Mouse (Mus musculus): ENCODE results near the gene Eif3g. TPM values are rescaled to one million over a fixed set of nuclear protein-coding genes. Genes with fewer than 3 reads are reported as not detected.

Eif3g gene
- total RNA-seq (2023): 177 TPM

DNA sequence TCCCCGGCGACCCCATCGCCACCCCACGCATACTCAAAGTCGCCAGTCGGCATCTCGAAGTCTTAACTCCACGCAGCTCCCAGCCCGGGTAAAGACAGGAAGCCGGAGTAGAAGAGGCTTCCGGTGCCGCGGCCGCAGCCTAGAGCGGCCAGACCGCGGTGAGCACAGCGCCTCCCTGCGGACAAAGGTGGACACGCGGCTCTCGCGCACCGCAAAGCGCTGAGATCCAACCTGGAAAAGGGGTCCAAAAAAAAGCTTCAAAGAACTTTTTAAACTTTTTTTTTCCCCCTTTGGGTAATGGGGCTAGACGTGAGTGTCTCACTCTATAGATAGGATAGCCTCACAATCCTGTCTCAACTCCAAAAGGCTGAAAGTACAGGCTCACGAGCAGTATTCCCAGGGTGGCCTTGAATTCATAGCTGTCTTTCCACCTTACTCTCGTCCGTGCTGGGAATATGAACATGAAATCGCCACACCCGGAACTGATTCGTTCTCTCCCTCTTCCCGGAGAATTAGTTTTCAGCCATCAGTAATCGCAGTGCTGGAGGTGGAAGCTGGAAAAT is at the start of gene Eif3g:
Gene Eif3g, minus strand, starts transcription at position 113 of the 563 bp plus-strand sequence.

DNA sequence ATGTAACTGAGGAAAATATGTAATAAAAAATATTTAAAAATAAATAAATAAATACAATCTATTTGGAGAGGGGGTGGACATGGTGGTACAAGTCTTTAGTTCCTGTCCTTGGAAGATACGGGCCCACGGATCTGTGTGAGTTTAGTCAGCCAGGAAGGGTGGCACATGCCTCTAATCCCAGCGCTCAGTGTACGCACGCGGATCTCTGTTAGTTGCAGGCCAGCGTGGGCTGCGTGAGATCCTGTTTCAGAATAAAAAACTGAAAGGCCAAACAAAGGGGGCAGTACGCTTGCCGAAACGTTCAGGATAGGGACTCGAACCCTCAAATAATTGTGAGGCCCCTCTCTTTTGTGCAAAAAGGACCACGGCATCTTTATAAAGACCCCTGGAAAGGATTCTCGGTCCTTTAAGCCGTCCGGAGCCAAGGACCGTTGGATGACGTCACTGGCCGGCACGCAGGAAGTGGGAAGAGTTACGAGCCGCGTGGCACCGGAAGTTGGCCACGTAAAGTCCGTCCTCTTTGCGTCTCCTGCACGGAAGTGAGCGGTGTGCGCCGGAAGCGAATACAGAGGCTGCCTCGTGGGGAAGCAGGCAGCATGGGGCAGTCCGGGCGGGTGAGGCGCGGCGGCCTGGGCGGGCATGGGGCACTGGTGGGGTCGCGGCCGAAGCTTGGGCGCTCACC is 10.6 kb downstream of the Eif3g start, which contains the start of gene Ppan:
Gene Ppan, plus strand, starts transcription at position 472 of the 682 bp plus-strand sequence.

DNA sequence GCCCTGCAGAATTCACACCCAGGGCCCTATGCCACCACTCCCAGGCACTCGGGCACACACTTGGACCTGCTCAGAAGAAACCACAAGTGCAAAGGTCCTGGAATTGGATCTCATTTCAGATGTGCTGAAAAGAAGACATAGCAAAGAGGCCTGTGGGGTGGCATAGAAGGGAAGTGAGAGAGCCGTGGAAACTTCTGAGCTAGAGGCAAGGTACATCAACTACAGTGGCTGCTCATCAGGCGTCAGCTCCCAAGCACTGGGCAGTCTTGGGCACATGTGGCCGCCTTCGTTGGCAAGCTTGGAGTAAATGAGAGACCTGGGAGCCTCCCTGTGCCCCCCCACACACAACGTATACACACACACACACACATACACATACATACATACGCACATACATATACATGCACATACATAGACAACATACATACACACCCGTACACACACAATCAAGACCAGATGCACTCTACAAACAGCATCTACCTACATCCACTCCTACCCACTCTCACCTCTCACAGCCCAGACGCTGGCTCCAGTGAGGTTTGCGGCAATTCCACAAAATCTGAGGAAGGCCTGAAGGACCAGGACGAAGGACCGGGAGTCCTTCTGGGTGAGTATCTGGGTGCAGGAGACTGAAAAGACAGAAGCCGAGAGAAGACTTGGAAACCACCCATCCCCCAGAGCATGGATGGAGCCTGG is 19.2 kb downstream of the Eif3g start, which contains the start of gene Angptl6:
Gene Angptl6, minus strand, starts transcription at position 631 of the 696 bp plus-strand sequence.

DNA sequence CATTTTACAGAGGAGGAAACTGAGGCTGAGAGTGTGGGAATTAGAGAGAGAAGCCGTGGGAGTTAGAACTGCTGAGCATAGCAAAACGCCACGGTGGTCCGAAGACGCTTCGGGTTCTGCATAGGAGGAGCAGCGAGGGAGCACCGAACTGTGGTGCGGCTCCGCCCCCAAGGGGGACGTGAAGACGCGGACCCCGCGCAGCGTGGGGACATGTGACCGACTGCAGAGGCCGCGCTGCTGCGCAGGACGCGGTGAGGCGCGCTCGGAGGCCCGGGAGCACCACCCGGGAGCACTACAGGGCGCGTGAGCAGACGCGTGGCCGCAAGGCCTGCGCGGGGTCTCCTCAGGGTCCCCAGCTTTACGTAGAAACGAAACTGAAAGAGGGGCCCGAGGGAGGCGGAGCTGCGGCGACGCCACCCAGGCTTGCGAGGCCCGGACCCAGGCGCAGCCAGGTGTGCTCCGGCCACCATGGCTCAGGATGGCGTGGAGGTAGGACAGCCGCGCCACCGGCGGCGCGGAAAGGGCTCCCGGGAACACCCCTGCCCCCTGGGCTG is 29.9 kb downstream of the Eif3g start, which contains the start of gene A230050P20Rik:
Gene A230050P20Rik, plus strand, starts transcription at position 195 of the 554 bp plus-strand sequence.

Other genes with a start within 250 kb of the Eif3g start
- gene Pin1, start 246.5 kb downstream of the Eif3g start, total RNA-seq (2023): 19.6 TPM
- gene Olfm2, start 152.3 kb downstream of the Eif3g start, total RNA-seq (2023): not detected
- 0.15 TPM for gene Col5a3, start 83.6 kb downstream of the Eif3g start, total RNA-seq (2023)
- gene Rdh8, start 80.1 kb downstream of the Eif3g start, total RNA-seq (2023): not detected
- 72.1 TPM for gene A230050P20Rik, start 30.0 kb downstream of the Eif3g start, total RNA-seq (2023)
- gene Angptl6, start 18.9 kb downstream of the Eif3g start, total RNA-seq (2023): 2.3 TPM
- gene Ppan, start 10.4 kb downstream of the Eif3g start, total RNA-seq (2023): 90.6 TPM
- 90.9 TPM for gene Dnmt1, start 61.3 kb upstream of the Eif3g start, total RNA-seq (2023)
- 2.6 TPM for gene S1pr2, start 78.2 kb upstream of the Eif3g start, total RNA-seq (2023)
- 41.4 TPM for gene Mrpl4, start 104.1 kb upstream of the Eif3g start, total RNA-seq (2023)
- gene Icam1, start 117.4 kb upstream of the Eif3g start, total RNA-seq (2023): 44.3 TPM
- gene Icam4, start 130.8 kb upstream of the Eif3g start, total RNA-seq (2023): 0.92 TPM
- 0.21 TPM for gene Icam5, start 133.4 kb upstream of the Eif3g start, total RNA-seq (2023)
- gene Zglp1, start 168.5 kb upstream of the Eif3g start, total RNA-seq (2023): not detected
- 1.7 TPM for gene Gm49373, start 174.5 kb upstream of the Eif3g start, total RNA-seq (2023)
- 25.2 TPM for gene Fdx1l, start 175.0 kb upstream of the Eif3g start, total RNA-seq (2023)
- 12.2 TPM for gene Gm38431, start 193.4 kb upstream of the Eif3g start, total RNA-seq (2023)
- gene Raver1, start 193.4 kb upstream of the Eif3g start, total RNA-seq (2023): 107 TPM
- gene Tyk2, start 232.6 kb upstream of the Eif3g start, total RNA-seq (2023): 48.3 TPM

Data from CD8-positive naive resting alpha-beta T cell, adult 57 days (primary cell).